In genomic region chr12:106212397-106212796, GRCm38 (mm10) we compare ENCODE assay signal across 34 mouse cellular contexts.
DNase-seq lines count a peak whose midpoint lies in the region; ATAC-seq and TF ChIP-seq lines count a peak whose summit lies in the region.
"Had no signal": no experiment of that assay in that cellular context is flagged by ENCODE, and none has a peak within 500 bp of the region (broad histone marks: within the 10 kb centered on the region; RNA-seq: fewer than 3 reads in every experiment).

No protein-coding gene starts in this region.

- no peak overlapping the region for H3K27ac ChIP-seq in kidney, adult 2 months (ENCODE audit: insufficient read depth, low read depth, low read length)
- H3K27ac ChIP-seq in ES-Bruce4 (ENCODE audit: insufficient read depth, low read length) (0 out of 2 replicates have a peak overlapping the region, but pooled peaks have one; percentile 59), ES-E14 (ENCODE audit: insufficient read depth, low read depth, low read length, poor library complexity, severe bottlenecking) (no peak overlapping the region)
- no peak overlapping the region for H3K27ac ChIP-seq in liver, postnatal 0 days (ENCODE audit: low read depth)
- H3K27ac ChIP-seq: embryonic facial prominence, embryonic 13.5 days; forebrain, embryonic 12.5 days; hindbrain, embryonic 13.5 days; limb, embryonic 10.5 days; limb, embryonic 15.5 days; liver, embryonic 13.5 days; midbrain, embryonic 10.5 days; neural tube, embryonic 12.5 days; stomach, postnatal 0 days had no signal

- H3K9me3 ChIP-seq in ES-Bruce4 (replicated peaks; ENCODE audit: control insufficient read depth, insufficient read depth, low read length, poor library complexity, severe bottlenecking) (no peaks in the 10 kb centered on the region), ES-E14 (ENCODE audit: control insufficient read depth, insufficient read depth, low read depth, low read length) (no peaks in the 10 kb centered on the region)
- H3K9me3 ChIP-seq in liver, postnatal 0 days (ENCODE audit: low read length): no peaks in the 10 kb centered on the region
- H3K9me3 ChIP-seq: embryonic facial prominence, embryonic 13.5 days; forebrain, embryonic 12.5 days; heart, embryonic 12.5 days; hindbrain, embryonic 13.5 days; limb, embryonic 10.5 days; limb, embryonic 15.5 days; liver, embryonic 13.5 days; midbrain, embryonic 10.5 days; neural tube, embryonic 12.5 days had no signal

- no peaks in the 10 kb centered on the region for H3K36me3 ChIP-seq in kidney, adult 2 months (ENCODE audit: control insufficient read depth, insufficient read depth, low read length)
- H3K36me3 ChIP-seq in ES-Bruce4 (ENCODE audit: control insufficient read depth, insufficient read depth, low read length, poor library complexity, severe bottlenecking) (no peaks in the 10 kb centered on the region), ES-E14 (ENCODE audit: control insufficient read depth, insufficient read depth, low read length, poor library complexity, severe bottlenecking) (no peaks in the 10 kb centered on the region)
- no peaks in the 10 kb centered on the region for H3K36me3 ChIP-seq in liver, postnatal 0 days (replicated peaks; ENCODE audit: insufficient read depth, low read length)
- H3K36me3 ChIP-seq: embryonic facial prominence, embryonic 13.5 days; forebrain, embryonic 12.5 days; G1E; heart, embryonic 12.5 days; hindbrain, embryonic 13.5 days; limb, embryonic 10.5 days; limb, embryonic 15.5 days; liver, embryonic 13.5 days; midbrain, embryonic 10.5 days; neural tube, embryonic 12.5 days had no signal

- no peak overlapping the region for H3K4me2 ChIP-seq in liver, postnatal 0 days (ENCODE audit: low read depth, low read length)
- H3K4me2 ChIP-seq: embryonic facial prominence, embryonic 13.5 days; forebrain, embryonic 12.5 days; heart, embryonic 12.5 days; hindbrain, embryonic 13.5 days; limb, embryonic 15.5 days; liver, embryonic 13.5 days; lung, embryonic 14.5 days; neural tube, embryonic 12.5 days had no signal

- no peak for TF ChIP-seq EP300 in ES-Bruce4 (IDR thresholded peaks at IDR 0.05; ENCODE audit: insufficient read depth, low read depth, low read length)
- TF ChIP-seq EP300 in liver, postnatal 0 days (IDR thresholded peaks at IDR 0.05; ENCODE audit: low read depth): no peak

- no peaks in the 10 kb centered on the region for H3K27me3 ChIP-seq in kidney, adult 2 months (replicated peaks; ENCODE audit: control insufficient read depth, insufficient read depth, low read length)
- no peaks in the 10 kb centered on the region for H3K27me3 ChIP-seq in ES-Bruce4 (ENCODE audit: control insufficient read depth, insufficient read depth, low read length, poor library complexity, severe bottlenecking)
- no peaks in the 10 kb centered on the region for H3K27me3 ChIP-seq in liver, postnatal 0 days (ENCODE audit: insufficient read depth, low read length)
- H3K27me3 ChIP-seq: embryonic facial prominence, embryonic 13.5 days; forebrain, embryonic 12.5 days; heart, embryonic 12.5 days; hindbrain, embryonic 13.5 days; limb, embryonic 15.5 days; liver, embryonic 13.5 days; neural tube, embryonic 12.5 days had no signal

- TF ChIP-seq CTCF in kidney, adult 2 months (conservative IDR thresholded peaks at IDR 0.05; ENCODE audit: insufficient read depth, insufficient read length, low read depth, low read length): no peak
- TF ChIP-seq CTCF in ES-Bruce4 (IDR thresholded peaks at IDR 0.05; ENCODE audit: low read depth, low read length): no peak
- no peak for TF ChIP-seq CTCF in liver, postnatal 0 days (IDR thresholded peaks at IDR 0.05; ENCODE audit: low read depth)

- DNase-seq in kidney, adult 2 months: peak; percentile 23
- DNase-seq in kidney, adult 18-20 months: no peak
- DNase-seq in ES-E14 (ENCODE audit: low read depth, low spot score): peak; percentile 33
- DNase-seq in gonadal fat pad, adult 2 months (ENCODE audit: low read depth): peak; percentile 83
- no peak for DNase-seq in liver, postnatal 0 days
- no peak for DNase-seq in retina, embryonic 14.5 days (ENCODE audit: low spot score)
- DNase-seq: adrenal gland, postnatal 14 days; cerebellum, adult 11-12 months; cerebellum, adult 9-11 months; embryo, embryonic 11 days; gastrocnemius, postnatal 25 days; heart, adult 18-20 months; heart, postnatal 4 days; liver, embryonic 13.5 days; lung, embryonic 14.5 days; lung, postnatal 14 days; right cerebral cortex, postnatal 4 days; thymus, adult 2 months; thymus, postnatal 36 days had no signal

- H3K4me3 ChIP-seq in kidney, adult 2 months (ENCODE audit: insufficient read depth, low read depth, low read length): no peak overlapping the region
- H3K4me3 ChIP-seq in ES-Bruce4 (ENCODE audit: low read depth, low read length): no peak overlapping the region
- H3K4me3 ChIP-seq in ES-E14 (ENCODE audit: insufficient read depth in 1 of 2, low read depth in 1 of 2, low read length in 2 of 2, poor library complexity in 1 of 2, severe bottlenecking in 1 of 2): no peak overlapping the region
- no peak overlapping the region for H3K4me3 ChIP-seq in liver, postnatal 0 days (ENCODE audit: low read depth, low read length)
- H3K4me3 ChIP-seq: embryonic facial prominence, embryonic 13.5 days; erythroblast, embryonic 14.5 days; forebrain, embryonic 12.5 days; heart, embryonic 12.5 days; hindbrain, embryonic 13.5 days; limb, embryonic 10.5 days; limb, embryonic 15.5 days; liver, embryonic 13.5 days; midbrain, embryonic 10.5 days; myocyte; neural tube, embryonic 12.5 days had no signal

- no peaks in the 10 kb centered on the region for H3K4me1 ChIP-seq in kidney, adult 2 months (ENCODE audit: control insufficient read depth, insufficient read depth, low read length)
- no peaks in the 10 kb centered on the region for H3K4me1 ChIP-seq in ES-Bruce4 (ENCODE audit: control insufficient read depth, insufficient read depth, low read length)
- peaks cover 4% of the 10 kb centered on the region in 2 experiments; a peak in 3 of 4 replicates for H3K4me1 ChIP-seq in ES-E14 (ENCODE audit: control insufficient read depth in 2 of 2, insufficient read depth in 2 of 2, low read length in 2 of 2, poor library complexity in 1 of 2)
- no peaks in the 10 kb centered on the region for H3K4me1 ChIP-seq in liver, postnatal 0 days (ENCODE audit: insufficient read depth)
- H3K4me1 ChIP-seq: forebrain, embryonic 12.5 days; heart, embryonic 12.5 days; hindbrain, embryonic 13.5 days; limb, embryonic 15.5 days; liver, embryonic 13.5 days; neural tube, embryonic 12.5 days had no signal

- no peak for ATAC-seq in liver, postnatal 0 days
- ATAC-seq: CD4-positive, CD25-positive, alpha-beta regulatory T cell, adult 4 months; intestine, embryonic 16.5 days had no signal

- no peak overlapping the region for H3K9ac ChIP-seq in ES-Bruce4 (ENCODE audit: low read depth, poor library complexity, severe bottlenecking)
- H3K9ac ChIP-seq in ES-E14 (ENCODE audit: insufficient read depth, low read depth, low read length, poor library complexity, severe bottlenecking): no peak overlapping the region; the same call in 1 of the 2 replicates
- H3K9ac ChIP-seq in liver, postnatal 0 days (replicated peaks): no peak overlapping the region
- H3K9ac ChIP-seq: embryonic facial prominence, embryonic 13.5 days; forebrain, embryonic 12.5 days; heart, embryonic 12.5 days; hindbrain, embryonic 13.5 days; limb, embryonic 15.5 days; liver, embryonic 13.5 days; lung, embryonic 14.5 days; neural tube, embryonic 12.5 days had no signal

- WGBS in kidney, adult 2 months: 42% methylated on average over 5 of the region's 5 CpGs
- 76% methylated on average over 5 of the region's 5 CpGs for WGBS in liver, postnatal 0 days (ENCODE audit: insufficient replicate concordance)

- TF ChIP-seq POLR2A in kidney, adult 2 months (IDR thresholded peaks at IDR 0.05; ENCODE audit: low read depth, low read length): no peak
- no peak for TF ChIP-seq POLR2A in ES-Bruce4 (IDR thresholded peaks at IDR 0.05; ENCODE audit: insufficient read depth, low read length)

- in situ Hi-C loops in ES-E14 (cut with MboI; ENCODE audit: low sequenced_read_pairs in 2 of 2, unreplicated experiment in 2 of 2): no loop called here

TF ChIP-seq in ES-E14, 5 proteins besides CTCF, POLR2A, EP300 and RAD21:
- no peak for TF ChIP-seq ZC3H11A (IDR thresholded peaks at IDR 0.05; ENCODE audit: borderline replicate concordance, low read depth, low read length)
- no peak for TF ChIP-seq MAFK (IDR thresholded peaks at IDR 0.05; ENCODE audit: insufficient read depth, low read depth, low read length)
- TF ChIP-seq ZNF384 (IDR thresholded peaks at IDR 0.05; ENCODE audit: low read depth, low read length): no peak
- TF ChIP-seq CHD2 (IDR thresholded peaks at IDR 0.05; ENCODE audit: low read depth, low read length): no peak
- no peak for TF ChIP-seq HCFC1 (IDR thresholded peaks at IDR 0.05; ENCODE audit: borderline replicate concordance, insufficient read depth, low read length)

Comparison
In these comparisons a context has a peak if more than half of its experiments do, and no peak if none do; other contexts are left out.
1. DNase-seq: peak in kidney, adult 2 months (single experiment), ES-E14 (single experiment) and gonadal fat pad, adult 2 months (single experiment); none in kidney, adult 18-20 months (single experiment), liver, postnatal 0 days (single experiment) and retina, embryonic 14.5 days (single experiment).